Mouse (Mus musculus): Measurements from ENCODE around the gene Parvb. TPM values are rescaled to one million over a fixed set of nuclear protein-coding genes. Genes with fewer than 3 reads are reported as not detected.

The Parvb gene
- polyA plus RNA-seq, 1 experiment from 2014 or later = 2.5 TPM

- Histone ChIP-seq H3K4me1 (ENCODE audit: control insufficient read depth, insufficient read depth, low read length) (peaks cover 31% of the 10 kb centered on the region), H3K4me2 (ENCODE audit: low read depth, low read length) (no peak overlapping the region), H3K27me3 (replicated peaks; ENCODE audit: control insufficient read depth, insufficient read depth, low read length) (no peaks in the 10 kb centered on the region), H3K9ac (ENCODE audit: low read depth, low read length) (no peak overlapping the region), H3K4me3 (ENCODE audit: low read length) (no peak overlapping the region), H3K9me3 (ENCODE audit: control insufficient read depth, low read length) (no peaks in the 10 kb centered on the region), H3K36me3 (ENCODE audit: control insufficient read depth, insufficient read depth, low read length) (peaks cover 12% of the 10 kb centered on the region), H3K27ac (ENCODE audit: low read length) (no peak overlapping the region)
- ATAC-seq = no peak
- WGBS = 68% methylated on average over 2 of the region's 2 CpGs
Observed at GRCm38 (mm10) chr15:84215273-84215672, 16.6 kb upstream of the Parvb start.

GRCm38 (mm10) chr15:84216026-84216425, 15.8 kb upstream of the Parvb start:
- H3K4me2 ChIP-seq (ENCODE audit: low read depth, low read length) = no peak overlapping the region
- H3K9ac ChIP-seq (ENCODE audit: low read depth, low read length) = no peak overlapping the region
- no peaks in the 10 kb centered on the region for H3K27me3 ChIP-seq (replicated peaks; ENCODE audit: control insufficient read depth, insufficient read depth, low read length)
- peaks cover 12% of the 10 kb centered on the region for H3K36me3 ChIP-seq (ENCODE audit: control insufficient read depth, insufficient read depth, low read length)
- ATAC-seq = no peak
- no peak overlapping the region for H3K27ac ChIP-seq (ENCODE audit: low read length)
- H3K4me1 ChIP-seq (ENCODE audit: control insufficient read depth, insufficient read depth, low read length) = peaks cover 31% of the 10 kb centered on the region
- no peak overlapping the region for H3K4me3 ChIP-seq (ENCODE audit: low read length)
- H3K9me3 ChIP-seq (ENCODE audit: control insufficient read depth, low read length) = no peaks in the 10 kb centered on the region

- Histone ChIP-seq H3K27me3 (replicated peaks; ENCODE audit: control insufficient read depth, insufficient read depth, low read length) (no peaks in the 10 kb centered on the region), H3K27ac (ENCODE audit: low read length) (no peak overlapping the region), H3K9ac (ENCODE audit: low read depth, low read length) (no peak overlapping the region), H3K4me3 (ENCODE audit: low read length) (no peak overlapping the region), H3K4me1 (ENCODE audit: control insufficient read depth, insufficient read depth, low read length) (peaks cover 31% of the 10 kb centered on the region), H3K9me3 (ENCODE audit: control insufficient read depth, low read length) (no peaks in the 10 kb centered on the region), H3K36me3 (ENCODE audit: control insufficient read depth, insufficient read depth, low read length) (peaks cover 12% of the 10 kb centered on the region), H3K4me2 (ENCODE audit: low read depth, low read length) (no peak overlapping the region)
- WGBS = 23% methylated on average over 7 of the region's 7 CpGs
- ATAC-seq = 0 out of 2 replicates have a peak, but pooled peaks have one; percentile 29
Observed at GRCm38 (mm10) chr15:84216461-84217084, 15.3 kb upstream of the Parvb start.

GRCm38 (mm10) chr15:84217969-84218782, 13.7 kb upstream of the Parvb start:
- H3K9me3 ChIP-seq (ENCODE audit: control insufficient read depth, low read length) = no peaks in the 10 kb centered on the region
- peak overlapping the region; percentile 25; the same call in 1 of the 2 replicates for H3K4me2 ChIP-seq (ENCODE audit: low read depth, low read length)
- WGBS = 24% methylated on average over 23 of the region's 23 CpGs
- H3K36me3 ChIP-seq (ENCODE audit: control insufficient read depth, insufficient read depth, low read length) = peaks cover 7% of the 10 kb centered on the region
- no peaks in the 10 kb centered on the region for H3K27me3 ChIP-seq (replicated peaks; ENCODE audit: control insufficient read depth, insufficient read depth, low read length)
- peaks cover 29% of the 10 kb centered on the region for H3K4me1 ChIP-seq (ENCODE audit: control insufficient read depth, insufficient read depth, low read length)
- no peak overlapping the region for H3K9ac ChIP-seq (ENCODE audit: low read depth, low read length)
- no peak for ATAC-seq
- H3K27ac ChIP-seq (ENCODE audit: low read length) = peak overlapping the region; percentile 35; the same call in 1 of the 2 replicates
- no peak overlapping the region; the same call in 1 of the 2 replicates for H3K4me3 ChIP-seq (ENCODE audit: low read length)

GRCm38 (mm10) chr15:84218783-84219271, 13.0 kb upstream of the Parvb start:
- H3K4me1 ChIP-seq (ENCODE audit: control insufficient read depth, insufficient read depth, low read length) = peaks cover 29% of the 10 kb centered on the region
- peaks cover under 1% of the 10 kb centered on the region; the same call in 1 of the 2 replicates for H3K36me3 ChIP-seq (ENCODE audit: control insufficient read depth, insufficient read depth, low read length)
- H3K9me3 ChIP-seq (ENCODE audit: control insufficient read depth, low read length) = no peaks in the 10 kb centered on the region
- no peaks in the 10 kb centered on the region for H3K27me3 ChIP-seq (replicated peaks; ENCODE audit: control insufficient read depth, insufficient read depth, low read length)
- 16% methylated on average over 9 of the region's 9 CpGs for WGBS
- peak; percentile 42; the same call in 1 of the 2 replicates for ATAC-seq
- H3K9ac ChIP-seq (ENCODE audit: low read depth, low read length) = no peak overlapping the region
- peak overlapping the region; percentile 45 for H3K27ac ChIP-seq (ENCODE audit: low read length)
- peak overlapping the region; percentile 25; the same call in 1 of the 2 replicates for H3K4me2 ChIP-seq (ENCODE audit: low read depth, low read length)
- H3K4me3 ChIP-seq (ENCODE audit: low read length) = no peak overlapping the region; the same call in 1 of the 2 replicates

GRCm38 (mm10) chr15:84221539-84221938, 10.3 kb upstream of the Parvb start:
- no peaks in the 10 kb centered on the region for H3K9me3 ChIP-seq (ENCODE audit: control insufficient read depth, low read length)
- H3K4me3 ChIP-seq (ENCODE audit: low read length) = no peak overlapping the region
- ATAC-seq = no peak
- H3K27ac ChIP-seq (ENCODE audit: low read length) = no peak overlapping the region
- no peaks in the 10 kb centered on the region for H3K36me3 ChIP-seq (ENCODE audit: control insufficient read depth, insufficient read depth, low read length)
- no peak overlapping the region for H3K9ac ChIP-seq (ENCODE audit: low read depth, low read length)
- 76% methylated on average over 5 of the region's 5 CpGs for WGBS
- H3K4me2 ChIP-seq (ENCODE audit: low read depth, low read length) = no peak overlapping the region
- H3K27me3 ChIP-seq (replicated peaks; ENCODE audit: control insufficient read depth, insufficient read depth, low read length) = no peaks in the 10 kb centered on the region
- H3K4me1 ChIP-seq (ENCODE audit: control insufficient read depth, insufficient read depth, low read length) = peaks cover 17% of the 10 kb centered on the region

- WGBS = 26% methylated on average over 6 of the region's 6 CpGs
- H3K27me3 ChIP-seq (replicated peaks; ENCODE audit: control insufficient read depth, insufficient read depth, low read length) = no peaks in the 10 kb centered on the region
- no peaks in the 10 kb centered on the region for H3K36me3 ChIP-seq (ENCODE audit: control insufficient read depth, insufficient read depth, low read length)
- no peak overlapping the region for H3K4me3 ChIP-seq (ENCODE audit: low read length)
- no peak overlapping the region for H3K9ac ChIP-seq (ENCODE audit: low read depth, low read length)
- no peak overlapping the region for H3K4me2 ChIP-seq (ENCODE audit: low read depth, low read length)
- no peaks in the 10 kb centered on the region for H3K9me3 ChIP-seq (ENCODE audit: control insufficient read depth, low read length)
- no peak overlapping the region for H3K27ac ChIP-seq (ENCODE audit: low read length)
- peaks cover 10% of the 10 kb centered on the region for H3K4me1 ChIP-seq (ENCODE audit: control insufficient read depth, insufficient read depth, low read length)
- ATAC-seq = no peak
Observed at GRCm38 (mm10) chr15:84223423-84223822, 8.4 kb upstream of the Parvb start.

GRCm38 (mm10) chr15:84224779-84225178, 7.1 kb upstream of the Parvb start:
- no peak overlapping the region for H3K9ac ChIP-seq (ENCODE audit: low read depth, low read length)
- H3K4me2 ChIP-seq (ENCODE audit: low read depth, low read length) = no peak overlapping the region
- no peak overlapping the region for H3K27ac ChIP-seq (ENCODE audit: low read length)
- no peak overlapping the region for H3K4me3 ChIP-seq (ENCODE audit: low read length)
- no peaks in the 10 kb centered on the region for H3K4me1 ChIP-seq (ENCODE audit: control insufficient read depth, insufficient read depth, low read length)
- H3K27me3 ChIP-seq (replicated peaks; ENCODE audit: control insufficient read depth, insufficient read depth, low read length) = no peaks in the 10 kb centered on the region
- H3K9me3 ChIP-seq (ENCODE audit: control insufficient read depth, low read length) = no peaks in the 10 kb centered on the region; the same call in 1 of the 2 replicates
- 42% methylated on average over 10 of the region's 10 CpGs for WGBS
- H3K36me3 ChIP-seq (ENCODE audit: control insufficient read depth, insufficient read depth, low read length) = no peaks in the 10 kb centered on the region
- ATAC-seq = no peak

- Histone ChIP-seq H3K4me3 (ENCODE audit: low read length) (no peak overlapping the region), H3K27me3 (replicated peaks; ENCODE audit: control insufficient read depth, insufficient read depth, low read length) (0 out of 2 replicates have a peak, but pooled peaks cover 5% of the 10 kb centered on the region)
- ATAC-seq = no peak
Observed at GRCm38 (mm10) chr15:84226918-84227317, 4.9 kb upstream of the Parvb start.

More at GRCm38 (mm10) chr15:84226918-84227317, 4.9 kb upstream of the Parvb start:
- Histone ChIP-seq H3K4me2 (ENCODE audit: low read depth, low read length) (no peak overlapping the region), H3K9me3 (ENCODE audit: control insufficient read depth, low read length) (no peaks in the 10 kb centered on the region; the same call in 1 of the 2 replicates), H3K9ac (ENCODE audit: low read depth, low read length) (no peak overlapping the region), H3K36me3 (ENCODE audit: control insufficient read depth, insufficient read depth, low read length) (no peaks in the 10 kb centered on the region), H3K4me1 (ENCODE audit: control insufficient read depth, insufficient read depth, low read length) (peaks cover 10% of the 10 kb centered on the region), H3K27ac (ENCODE audit: low read length) (no peak overlapping the region)
- WGBS = 66% methylated on average over 15 of the region's 15 CpGs
